Mouse (Mus musculus): ENCODE measurements around the gene Scnn1g.

The Scnn1g gene

DNA sequence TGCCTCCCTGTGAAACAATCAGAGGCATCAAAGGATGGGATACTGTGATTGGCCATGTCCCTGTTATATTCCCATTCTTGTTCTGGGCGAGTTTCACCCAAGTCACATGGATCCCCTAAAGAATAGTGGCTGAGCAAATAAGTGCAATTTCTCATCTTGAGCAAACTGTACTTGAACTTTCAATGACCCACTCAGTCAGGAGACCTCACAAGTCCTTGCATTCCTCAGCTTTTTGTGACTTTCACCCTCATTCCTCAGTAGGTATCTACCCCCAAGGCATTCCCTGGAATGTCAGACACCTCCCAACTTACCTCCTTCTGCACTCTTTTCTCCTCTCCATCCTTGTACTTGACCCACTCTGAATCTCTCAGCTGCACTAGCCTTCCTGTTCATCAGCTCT is 44.3 kb downstream of the Scnn1g start:
- DNase-seq (ENCODE audit: low spot score in 2 of 2): no peak

DNA sequence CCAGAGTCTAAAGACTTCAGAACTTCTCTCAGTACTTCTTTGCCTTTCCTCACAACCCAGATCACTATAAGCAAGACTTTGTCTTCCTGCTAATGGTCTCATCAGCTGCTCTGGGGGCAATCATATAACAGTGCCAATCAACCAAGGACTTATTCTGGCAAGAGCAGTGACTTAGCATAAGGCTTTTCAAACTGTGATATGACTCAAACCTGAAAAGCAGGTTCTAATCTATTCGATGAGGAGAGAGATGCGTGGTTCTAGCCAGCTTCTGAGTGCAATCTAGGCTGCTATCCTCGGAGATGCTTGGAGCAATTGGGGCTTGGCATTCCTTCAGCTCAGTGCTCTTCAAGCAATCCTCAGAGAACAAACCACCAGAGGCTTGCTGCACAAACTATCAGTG is 44.7 kb downstream of the Scnn1g start:
- DNase-seq (ENCODE audit: low spot score in 2 of 2): no peak

DNA sequence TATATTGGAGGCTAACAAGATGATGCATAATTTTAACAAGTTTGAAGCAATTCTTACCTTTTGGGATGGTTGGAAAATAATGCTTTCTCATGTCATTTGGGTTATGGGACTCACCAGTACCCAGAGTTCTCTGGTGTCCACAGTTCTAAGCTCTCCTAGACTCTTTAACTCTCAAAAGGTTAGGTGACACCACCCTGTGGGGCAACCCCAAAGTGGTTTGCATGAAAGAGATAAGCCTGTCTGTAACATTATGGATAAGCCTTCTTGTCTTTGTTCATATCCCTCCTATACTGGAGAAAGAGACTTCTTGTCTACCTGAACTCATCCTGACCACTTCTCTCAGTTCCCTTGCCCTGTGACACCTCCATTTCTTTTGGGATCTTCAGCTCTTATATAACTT is 45.1 kb downstream of the Scnn1g start:
- no peak for DNase-seq (ENCODE audit: low spot score in 2 of 2)

DNA sequence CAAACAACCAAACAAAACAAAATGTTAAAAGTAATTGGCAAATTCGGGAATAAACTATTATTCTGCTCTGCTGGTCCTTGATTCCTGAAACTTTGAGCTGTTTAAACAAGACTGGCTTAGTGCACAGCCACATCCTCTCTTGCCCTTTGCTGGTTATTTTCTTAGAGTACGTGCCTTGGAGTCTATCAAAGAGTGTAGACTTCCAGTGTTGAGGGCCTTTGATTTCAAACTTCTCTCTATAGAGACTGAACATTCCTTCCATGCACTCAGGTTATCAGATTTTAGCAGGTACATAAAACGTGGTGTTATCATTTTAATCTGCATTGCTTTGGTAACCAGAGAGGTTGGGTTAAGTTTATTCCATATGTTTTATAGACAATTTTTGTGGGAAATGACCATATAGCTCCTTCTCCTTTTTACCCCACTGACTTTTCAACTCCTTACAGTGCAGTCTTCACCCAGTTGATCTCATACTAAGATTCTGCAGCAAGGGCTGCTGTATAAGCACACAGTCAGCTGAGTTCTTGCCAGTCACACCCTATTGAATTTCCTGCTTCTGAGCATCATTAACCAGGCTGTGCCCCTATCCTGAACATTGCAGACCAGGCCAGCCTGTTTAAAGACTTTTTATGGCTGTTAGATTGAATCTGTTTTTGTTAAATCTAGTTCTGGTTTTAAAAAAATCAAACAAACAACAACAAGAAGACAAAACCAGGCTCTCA is 48.1 kb downstream of the Scnn1g start:
- no peak for DNase-seq (ENCODE audit: low spot score in 2 of 2)

DNA sequence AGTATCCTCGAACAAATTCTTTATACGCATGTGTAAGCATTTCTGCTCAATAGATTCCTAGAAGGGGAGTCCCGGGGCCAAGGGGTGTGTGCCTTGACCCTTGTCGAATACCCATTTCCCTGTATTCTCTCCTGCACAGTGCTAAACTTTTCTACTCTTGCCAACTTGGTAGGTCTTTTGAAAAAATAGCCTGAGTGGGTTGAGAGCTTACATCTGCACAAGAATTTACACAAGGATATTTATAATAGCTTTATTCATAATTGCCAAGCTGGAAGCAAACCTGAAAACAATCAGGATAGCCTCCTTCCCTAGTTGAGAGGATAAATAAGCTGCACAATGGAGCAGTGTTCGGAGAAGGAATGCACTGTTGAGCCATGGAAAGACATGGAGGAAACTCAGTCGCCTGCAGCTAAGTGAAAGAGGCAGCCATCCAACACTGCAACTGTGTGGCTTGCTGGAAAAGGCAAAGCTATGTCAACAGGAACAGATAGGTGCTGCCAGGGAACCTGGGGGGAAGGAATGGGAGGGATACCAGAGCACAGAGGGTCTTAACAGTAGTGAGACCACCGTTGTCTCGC is 51.5 kb downstream of the Scnn1g start:
- no peak for DNase-seq (ENCODE audit: low spot score in 2 of 2)

DNA sequence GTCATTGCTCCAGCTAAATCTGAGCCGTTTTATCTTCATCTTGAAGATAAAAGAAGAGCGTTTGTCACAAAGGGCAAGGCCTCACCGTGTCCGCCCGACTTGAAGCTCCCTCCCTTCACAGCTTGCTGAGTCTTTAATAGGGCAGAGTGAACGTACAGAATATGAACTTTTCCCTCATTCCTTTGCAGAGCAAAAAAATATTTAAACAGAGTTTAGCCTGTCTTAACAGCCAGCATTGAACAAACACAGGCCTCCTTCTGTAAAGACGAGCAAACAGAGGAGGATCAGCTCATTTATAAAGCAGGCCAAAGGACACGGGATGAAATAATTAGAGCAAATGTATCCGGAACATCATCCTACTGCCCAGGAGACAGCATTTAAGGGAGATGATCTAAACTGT is 63.5 kb downstream of the Scnn1g start:
- DNase-seq (ENCODE audit: low spot score in 2 of 2): no peak

DNA sequence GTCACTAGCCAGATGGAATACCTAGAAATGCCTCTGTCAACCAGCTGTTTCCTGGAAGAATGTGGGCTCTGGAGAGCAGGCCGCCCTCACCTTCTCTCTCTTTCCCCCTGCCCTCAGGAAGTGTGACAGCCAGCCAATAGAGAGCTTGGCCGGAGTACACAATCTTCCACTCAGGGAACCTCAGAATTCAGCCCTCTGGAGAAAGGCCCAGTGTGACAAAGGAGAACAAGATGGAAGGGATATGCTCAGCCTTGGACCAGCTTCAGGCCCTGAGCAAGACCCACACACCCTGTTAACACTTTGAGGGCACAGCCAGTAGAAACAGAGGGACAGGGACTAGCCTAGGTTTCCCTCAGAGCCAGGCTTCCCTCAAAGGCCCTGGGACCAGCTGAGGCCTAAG is 68.2 kb downstream of the Scnn1g start:
- DNase-seq (ENCODE audit: low spot score in 2 of 2): no peak

DNA sequence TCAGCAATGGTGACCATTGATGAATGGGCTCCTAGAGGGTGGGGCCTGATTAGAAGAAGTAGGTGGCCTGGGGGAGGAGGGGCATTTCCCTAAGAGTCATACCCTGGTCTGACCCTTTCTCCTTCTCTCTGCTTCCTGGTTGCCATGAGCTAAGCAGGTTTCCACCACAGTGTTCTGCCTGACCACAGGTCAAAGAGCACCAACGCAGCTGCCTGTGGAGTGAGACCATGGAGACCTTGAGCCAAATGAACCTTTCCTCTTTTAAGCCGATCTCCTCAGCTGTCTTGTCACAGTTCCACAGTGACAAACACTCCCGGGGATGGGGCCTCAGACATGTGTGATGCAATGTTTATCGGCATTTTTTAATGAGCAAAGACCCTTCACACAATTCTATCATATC is 68.7 kb downstream of the Scnn1g start:
- no peak for DNase-seq (ENCODE audit: low spot score in 2 of 2)

DNA sequence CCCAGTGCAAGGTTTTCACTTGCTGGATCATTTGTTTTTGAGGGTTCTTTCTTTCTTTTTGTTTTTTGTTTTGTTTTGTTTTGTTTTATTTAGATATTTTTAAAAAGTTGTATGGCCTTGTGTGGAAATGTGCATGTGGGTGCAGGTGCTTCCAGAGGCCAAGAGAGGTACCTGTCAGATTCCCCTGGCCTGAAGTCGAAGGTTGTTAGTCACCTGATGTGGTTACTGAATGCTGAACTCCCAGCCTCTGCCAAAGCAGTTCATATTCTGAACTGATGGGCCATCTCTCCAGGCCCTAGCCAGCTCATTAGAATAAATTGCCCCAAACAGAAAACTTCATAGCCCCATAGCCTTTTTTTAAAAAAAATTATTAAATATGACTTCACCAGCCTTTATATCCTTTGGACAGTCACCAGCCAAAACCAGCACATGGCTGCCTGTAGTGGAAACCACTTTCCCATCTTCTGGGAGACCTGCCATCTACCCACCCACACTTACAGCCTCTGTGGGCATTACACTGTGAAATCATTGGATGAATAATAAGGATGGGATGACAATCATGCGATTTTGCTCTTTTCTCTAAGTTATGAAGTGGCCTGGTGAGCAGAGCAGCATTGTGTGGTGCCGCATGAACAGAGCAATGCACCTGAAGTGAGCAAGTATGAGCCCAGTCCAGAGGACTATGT is 71.7 kb downstream of the Scnn1g start:
- no peak for DNase-seq (ENCODE audit: low spot score in 2 of 2)

DNA sequence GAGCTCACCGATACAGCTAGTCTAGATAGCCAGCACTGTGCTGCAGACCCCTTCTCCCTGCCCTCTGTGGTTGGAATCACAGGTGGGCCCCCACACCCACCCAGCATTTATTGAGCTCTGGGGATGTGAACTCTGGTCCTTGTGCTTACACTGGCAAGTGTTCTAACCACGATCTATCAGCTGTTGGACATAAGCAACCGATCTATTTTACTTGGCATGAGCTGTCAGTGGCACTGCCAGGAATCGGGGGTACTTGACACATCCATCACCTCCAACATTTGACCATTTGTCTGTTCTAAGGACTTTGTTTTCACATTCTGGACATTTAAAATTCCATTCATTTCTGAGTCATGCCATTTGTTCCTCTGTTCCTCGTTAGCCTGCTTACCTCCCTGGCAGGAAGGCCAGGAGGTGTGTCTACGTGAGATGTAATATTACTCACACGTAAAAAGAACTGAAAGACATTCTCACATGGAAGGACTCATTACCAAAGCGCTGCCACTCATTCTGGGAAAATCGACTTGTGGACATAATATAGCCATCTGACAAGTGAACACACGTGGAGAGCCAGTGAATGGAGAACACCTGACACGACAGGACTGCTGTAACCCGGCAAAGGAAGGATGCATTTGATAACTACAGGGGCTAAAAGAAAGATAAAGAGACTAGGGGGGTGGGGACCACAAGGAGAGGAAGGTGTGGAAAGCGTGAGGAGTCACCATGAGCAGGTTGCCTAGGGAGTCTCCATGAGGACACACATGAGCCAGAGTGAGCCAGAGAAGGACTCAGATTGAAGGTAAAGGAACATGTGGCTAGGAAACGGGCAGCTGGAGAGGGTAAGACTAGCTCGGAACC is 73.7 kb downstream of the Scnn1g start:
- no peak for DNase-seq (ENCODE audit: low spot score in 2 of 2)
